Mouse (Mus musculus): ENCODE data around the gene 1700056E22Rik.

GRCm38 (mm10) chr1:184060828-184061734 lies 27.0 kb upstream of the 1700056E22Rik start:
- TF ChIP-seq CTCF (IDR thresholded peaks at IDR 0.05; ENCODE audit: borderline replicate concordance, insufficient read depth, low read depth, low read length) (no peak), POLR2A (IDR thresholded peaks at IDR 0.05; ENCODE audit: borderline replicate concordance, insufficient read depth, low read length) (no peak)
